Mouse (Mus musculus) left cerebral cortex, adult 9 months (tissue): ENCODE measurements around the gene Gm5269.

Experiments used
- DNase-seq, 2 experiments: peaks; one replicate each; pipeline ENCODE4 v3.0.0; 2022; ENCODE audit warnings: low spot score in 2 of 2

Gene Gm5269

GRCm38 (mm10) chr1:45877463-45877862 lies 12.6 kb downstream of the Gm5269 start:
- no peak for DNase-seq

GRCm38 (mm10) chr1:45876450-45877198 lies 13.4 kb downstream of the Gm5269 start:
- DNase-seq: no peak

GRCm38 (mm10) chr1:45875640-45876039 lies 14.4 kb downstream of the Gm5269 start:
- DNase-seq: no peak

- DNase-seq: no peak
Observed at GRCm38 (mm10) chr1:45873250-45873649, 16.8 kb downstream of the Gm5269 start.

- DNase-seq: no peak
Observed at GRCm38 (mm10) chr1:45868479-45869137, 21.5 kb downstream of the Gm5269 start.

GRCm38 (mm10) chr1:45868050-45868449 lies 22.0 kb downstream of the Gm5269 start:
- DNase-seq: no peak

GRCm38 (mm10) chr1:45866288-45867018 lies 23.6 kb downstream of the Gm5269 start:
- no peak for DNase-seq

GRCm38 (mm10) chr1:45865727-45866126 lies 24.3 kb downstream of the Gm5269 start:
- no peak for DNase-seq

GRCm38 (mm10) chr1:45865316-45865715 lies 24.8 kb downstream of the Gm5269 start:
- DNase-seq: no peak

- DNase-seq: no peak
Observed at GRCm38 (mm10) chr1:45864564-45865014, 25.5 kb downstream of the Gm5269 start.

- no peak for DNase-seq
Observed at GRCm38 (mm10) chr1:45863641-45864040, 26.4 kb downstream of the Gm5269 start.

- no peak for DNase-seq
Observed at GRCm38 (mm10) chr1:45861162-45861561, 28.9 kb downstream of the Gm5269 start.

GRCm38 (mm10) chr1:45860349-45860748 lies 29.7 kb downstream of the Gm5269 start:
- DNase-seq: no peak

- no peak for DNase-seq
Observed at GRCm38 (mm10) chr1:45858038-45858437, 32.0 kb downstream of the Gm5269 start.

- DNase-seq: no peak
Observed at GRCm38 (mm10) chr1:45845466-45845865, 44.6 kb downstream of the Gm5269 start.
